Mouse (Mus musculus): Measurements from ENCODE around the gene Tstd2.
A peak's percentile ranks its signal among the peaks of the same experiment; 100 is the strongest.

Gene Tstd2

GRCm38 (mm10) chr4:46084416-46085172 lies 53.9 kb downstream of the Tstd2 start:
- no peak for DNase-seq (ENCODE audit: low read depth)

- DNase-seq (ENCODE audit: low read depth), result no peak
Measured at GRCm38 (mm10) chr4:46082555-46082954, 55.9 kb downstream of the Tstd2 start.

- peak; percentile 68 for DNase-seq (ENCODE audit: low read depth)
Measured at GRCm38 (mm10) chr4:46080261-46080660, 58.2 kb downstream of the Tstd2 start.

GRCm38 (mm10) chr4:46076892-46077291 lies 61.6 kb downstream of the Tstd2 start:
- peak; percentile 35 for DNase-seq (ENCODE audit: low read depth)

- no peak for DNase-seq (ENCODE audit: low read depth)
Measured at GRCm38 (mm10) chr4:46075664-46076063, 62.8 kb downstream of the Tstd2 start.

- DNase-seq (ENCODE audit: low read depth), result peak; percentile 83
Measured at GRCm38 (mm10) chr4:46073736-46074135, 64.8 kb downstream of the Tstd2 start.

- no peak for DNase-seq (ENCODE audit: low read depth)
Measured at GRCm38 (mm10) chr4:46072631-46073030, 65.9 kb downstream of the Tstd2 start.

- DNase-seq (ENCODE audit: low read depth), result no peak
Measured at GRCm38 (mm10) chr4:46069851-46070482, 68.5 kb downstream of the Tstd2 start.

- no peak for DNase-seq (ENCODE audit: low read depth)
Measured at GRCm38 (mm10) chr4:46068573-46068972, 69.9 kb downstream of the Tstd2 start.

- DNase-seq (ENCODE audit: low read depth), result no peak
Measured at GRCm38 (mm10) chr4:46068060-46068459, 70.4 kb downstream of the Tstd2 start.

- DNase-seq (ENCODE audit: low read depth), result peak; percentile 37
Measured at GRCm38 (mm10) chr4:46065695-46066340, 72.7 kb downstream of the Tstd2 start.

- peak; percentile 52 for DNase-seq (ENCODE audit: low read depth)
Measured at GRCm38 (mm10) chr4:46064961-46065360, 73.5 kb downstream of the Tstd2 start.

Measured in NIH3T3 (cell line).